Mouse (Mus musculus): ENCODE results near the gene Ddx39b. TPM values are rescaled to one million over a fixed set of nuclear protein-coding genes. Genes with fewer than 3 reads are reported as not detected.
"Not testable (repeated sequence)": the region's sequence is repeated elsewhere in the genome, so short reads cannot be mapped to it uniquely, and the experiment has no call there.

The Ddx39b gene
- total RNA-seq, 2 experiments from 2014 or later = 83.3 to 97.3 TPM

GRCm38 (mm10) chr17:35218516-35219193 is 22.9 kb upstream of the Ddx39b start:
- intact Hi-C loops (cut with DNase I) = no loop called here
- DNase-seq = peak; percentile 46 to 49

GRCm38 (mm10) chr17:35219601-35220041 is 21.9 kb upstream of the Ddx39b start:
- intact Hi-C loops (cut with DNase I) = loop anchor here (2.0 kb wide), 1 partner anchor 19 kb away; no protein-coding TSS in a partner anchor
- peak in 1 of 2 experiments; percentile 52 for DNase-seq

DNA sequence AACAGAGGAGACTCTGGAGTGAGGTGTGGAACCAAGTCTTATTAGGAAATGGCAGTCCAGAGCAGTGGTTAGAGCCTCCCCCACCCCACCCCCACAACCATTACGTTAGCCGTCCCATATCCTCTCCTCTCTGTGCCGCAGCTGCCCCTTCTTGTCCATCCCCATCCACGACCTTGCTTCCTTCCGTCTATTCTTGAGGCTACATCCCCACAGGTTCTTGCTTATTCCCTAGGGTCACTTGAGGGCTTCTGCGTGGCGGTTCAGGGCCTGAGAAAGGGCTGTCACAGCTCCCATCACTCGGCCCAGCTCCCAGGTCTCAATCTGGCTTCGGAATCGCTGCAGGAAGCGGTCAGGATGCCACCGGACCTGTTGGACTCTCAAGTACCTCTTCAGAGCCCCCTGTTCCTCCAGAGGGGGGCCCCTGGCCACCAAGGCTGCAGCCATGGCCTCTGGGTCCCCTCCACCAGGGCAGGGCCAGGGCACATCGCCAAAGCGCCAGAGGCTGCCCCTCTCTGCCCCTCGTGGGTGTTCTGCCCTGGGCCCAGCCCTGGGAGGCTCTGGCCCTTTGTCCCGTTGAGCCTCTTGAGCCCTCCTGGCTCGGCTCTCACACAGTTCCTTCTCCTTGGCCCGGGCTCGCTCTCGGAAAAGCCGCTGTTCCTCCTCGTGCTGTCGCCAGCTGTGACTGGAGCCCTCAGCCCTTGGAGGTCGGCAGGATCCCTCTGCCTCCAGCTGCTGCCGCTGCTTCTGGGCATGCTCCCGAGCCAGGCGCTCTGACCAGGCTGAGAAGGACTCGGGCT is 21.2 kb upstream of the Ddx39b start, which contains the start of gene Gm16181:
Gene Gm16181 (plus strand): TSS at position 679 of the 797 bp plus-strand sequence.
- peak; percentile 59 to 66 for DNase-seq
- intact Hi-C loops (cut with DNase I) = loop anchor here (2.0 kb wide), 1 partner anchor 20 kb away; no protein-coding TSS in a partner anchor

GRCm38 (mm10) chr17:35222299-35222698 is 19.2 kb upstream of the Ddx39b start:
- no peak for DNase-seq
- intact Hi-C loops (cut with DNase I) = no loop called here

GRCm38 (mm10) chr17:35224641-35225040 is 16.9 kb upstream of the Ddx39b start:
- DNase-seq = no peak
- intact Hi-C loops (cut with DNase I) = no loop called here

DNA sequence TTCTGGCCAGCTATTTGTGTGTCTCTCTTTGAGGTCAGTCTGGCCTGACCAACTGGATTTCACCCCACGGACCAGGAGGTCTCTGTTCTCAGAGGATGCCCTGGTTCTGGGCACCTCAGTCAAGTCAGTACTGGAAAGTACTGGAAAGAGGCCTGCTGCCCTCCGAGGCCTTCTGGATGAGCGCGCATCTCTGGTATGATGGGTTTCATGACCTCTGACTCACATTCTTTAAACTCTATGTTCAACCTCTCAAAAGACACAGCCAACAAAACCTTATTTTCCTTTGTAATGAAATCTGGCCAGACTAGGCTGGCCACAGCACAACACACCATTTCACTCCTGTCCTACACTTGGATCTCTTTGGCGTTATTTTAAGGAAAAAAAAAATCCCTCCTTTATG is 16.1 kb upstream of the Ddx39b start:
- DNase-seq = no peak
- intact Hi-C loops (cut with DNase I) = no loop called here

GRCm38 (mm10) chr17:35226561-35227046 is 14.9 kb upstream of the Ddx39b start:
- no peak for DNase-seq
- intact Hi-C loops (cut with DNase I) = no loop called here

DNA sequence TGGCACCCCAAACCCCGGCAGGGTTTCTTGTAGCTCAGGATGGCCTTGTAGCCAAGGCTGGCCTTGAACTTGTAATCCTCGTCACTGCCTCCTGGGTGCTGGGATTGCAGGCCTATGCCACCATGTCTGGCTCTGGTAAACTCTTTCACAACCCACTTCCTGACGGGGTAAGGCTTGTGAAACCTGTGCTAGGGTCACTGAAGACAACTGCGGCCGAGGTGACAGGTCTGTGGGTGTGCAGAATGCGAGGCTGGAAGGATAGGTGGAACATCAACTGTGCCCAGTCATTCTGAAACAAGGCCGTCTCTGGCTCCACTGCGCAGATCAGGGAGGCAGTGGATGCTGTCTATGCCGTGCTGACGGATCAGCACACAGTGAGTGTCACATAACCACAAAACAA is 10.5 kb upstream of the Ddx39b start:
- DNase-seq = no peak
- intact Hi-C loops (cut with DNase I) = no loop called here

GRCm38 (mm10) chr17:35232043-35232442 is 9.5 kb upstream of the Ddx39b start:
- DNase-seq = peak; percentile 88 to 93
- intact Hi-C loops (cut with DNase I) = loop anchor here (1.0 kb wide), 1 partner anchor 54 kb away; no protein-coding TSS in a partner anchor

DNA sequence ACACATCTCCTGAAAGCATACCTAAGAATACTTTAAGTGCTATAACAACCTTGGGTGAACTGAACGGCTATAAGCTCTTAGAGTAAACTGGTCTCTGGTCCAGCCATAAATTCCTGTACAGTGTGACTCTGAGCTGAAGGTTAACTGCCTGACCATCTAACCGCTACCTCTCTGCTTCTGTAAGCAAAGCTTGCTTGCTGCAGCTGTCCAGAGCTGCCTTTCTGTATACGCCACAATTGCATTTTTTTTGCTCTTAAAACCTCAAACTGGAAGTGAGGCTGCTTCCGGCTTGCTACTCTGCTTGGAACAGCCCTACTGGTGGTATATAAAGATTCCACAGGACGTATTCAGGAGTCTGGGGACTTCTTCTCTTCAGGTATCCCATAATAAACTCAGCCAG is 8.9 kb upstream of the Ddx39b start:
- DNase-seq = no peak
- intact Hi-C loops (cut with DNase I) = loop anchor here (1.0 kb wide), 1 partner anchor 54 kb away; no protein-coding TSS in a partner anchor

- DNase-seq = no peak
- intact Hi-C loops (cut with DNase I) = no loop called here
These were observed 8.2 kb upstream of the Ddx39b start, which contains the start of gene Atp6v1g2 for GRCm38 (mm10) chr17:35233114-35233980. Atp6v1g2 (plus strand) TSS chr17:35233660.

DNA sequence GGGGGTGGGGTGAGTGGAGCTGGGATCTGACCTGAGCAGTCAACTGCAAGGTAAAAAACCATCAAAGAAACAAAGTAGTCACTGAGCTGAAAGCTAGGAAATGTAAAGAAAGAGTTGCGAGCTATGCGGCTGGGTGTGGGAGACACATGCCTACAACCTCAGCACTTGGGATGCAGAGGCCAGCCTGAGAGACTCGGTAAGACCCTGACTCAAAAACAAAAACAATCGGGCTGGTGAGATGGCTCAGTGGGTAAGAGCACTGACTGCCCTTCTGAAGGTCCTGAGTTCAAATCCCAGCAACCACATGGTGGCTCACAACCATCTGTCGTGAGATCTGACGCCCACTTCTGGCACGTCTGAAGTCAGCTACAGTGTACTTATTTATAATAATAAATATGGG is 7.5 kb upstream of the Ddx39b start:
- DNase-seq; intact Hi-C loops (cut with DNase I): not testable (repeated sequence)

- peak; percentile 54 to 66 for DNase-seq
- intact Hi-C loops (cut with DNase I) = loop anchor here (5.0 kb wide), 1 partner anchor 233 kb away; the partner anchor contains the start of gene Vars
These were observed 6.6 kb upstream of the Ddx39b start for GRCm38 (mm10) chr17:35234903-35235302.

- peak; percentile 85 to 88 for DNase-seq
- intact Hi-C loops (cut with DNase I) = loop anchor here (2.0 to 5.0 kb wide), 3 partner anchors 67 to 234 kb away; partner anchors contain the start of gene Vars
These were observed 5.7 kb upstream of the Ddx39b start, which contains the start of gene Nfkbil1 for GRCm38 (mm10) chr17:35235614-35236389. Nfkbil1 (minus strand) TSS chr17:35235792.

GRCm38 (mm10) chr17:35236390-35236746 is 5.2 kb upstream of the Ddx39b start:
- DNase-seq = peak; percentile 98 to 100
- intact Hi-C loops (cut with DNase I) = loop anchor here (2.0 to 5.0 kb wide), 3 partner anchors 68 to 234 kb away; partner anchors contain the start of gene Vars

GRCm38 (mm10) chr17:35236996-35237395 is 4.5 kb upstream of the Ddx39b start:
- intact Hi-C loops (cut with DNase I) = loop anchor here (2.0 to 5.0 kb wide), 3 partner anchors 68 to 235 kb away; partner anchors contain the start of gene Vars
- no peak for DNase-seq

DNA sequence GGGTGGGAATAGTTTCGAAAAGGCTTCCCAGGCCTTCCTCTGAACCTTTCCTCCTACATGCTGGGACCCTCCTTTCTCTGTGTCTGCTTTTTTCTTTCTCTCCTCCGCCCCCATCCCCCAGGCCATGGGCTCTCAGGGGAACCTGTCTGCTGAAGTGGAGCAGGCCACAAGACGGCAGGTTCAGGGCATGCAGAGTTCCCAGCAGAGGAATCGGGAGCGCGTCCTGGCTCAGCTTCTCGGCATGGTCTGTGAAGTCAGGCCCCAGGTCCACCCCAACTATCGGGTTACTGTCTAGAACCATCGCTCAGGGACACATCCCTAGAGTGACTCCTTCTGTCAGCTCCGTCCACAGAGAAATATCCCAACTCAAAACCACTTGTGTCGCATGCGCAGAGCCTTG is 4.0 kb upstream of the Ddx39b start:
- no peak for DNase-seq
- intact Hi-C loops (cut with DNase I) = loop anchor here (2.0 to 5.0 kb wide), 3 partner anchors 69 to 235 kb away; partner anchors contain the start of gene Vars

DNA sequence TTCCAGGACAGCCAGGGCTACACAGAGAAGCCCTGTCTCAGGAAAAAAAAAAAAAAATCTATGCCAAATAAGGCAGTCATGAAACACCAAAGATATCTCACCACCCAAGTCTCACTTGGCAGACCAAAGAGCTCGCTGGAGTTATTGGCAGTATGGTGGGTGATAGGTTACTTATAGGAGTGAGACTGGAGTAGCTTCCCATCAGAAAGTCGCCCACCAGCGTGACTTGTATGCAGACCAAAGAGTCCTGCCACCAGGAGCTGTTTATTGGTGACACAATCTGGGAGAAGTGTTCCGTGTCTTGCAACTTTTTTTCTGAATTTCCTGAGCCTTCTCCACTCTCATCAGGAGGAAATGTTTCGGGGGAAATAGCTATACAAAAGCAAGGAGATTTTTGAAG is 1.8 kb upstream of the Ddx39b start:
- intact Hi-C loops (cut with DNase I) = loop anchor here (5.0 to 10.0 kb wide), 2 partner anchors 237 to 345 kb away; partner anchors contain the start of genes C2, Ehmt2 and Vars
- DNase-seq = no peak
